Mouse (Mus musculus) liver, adult 2 months (tissue): ENCODE results near the gene Vamp9. TPM values are rescaled to one million over a fixed set of nuclear protein-coding genes. Genes with fewer than 3 reads are reported as not detected.

Source experiments
- DNase-seq: peaks from one replicate; pipeline ENCODE4 v3.0.0-alpha.2; 2011; ENCODE audit warnings: low read depth, low spot score; ENCODE audit errors: extremely low read depth
- H3K27ac ChIP-seq: fragments of 200-500 bp; replicated peaks from 2 replicates; pipeline ENCODE4 v1.5.1; 2012; ENCODE audit warnings: low read depth, mild to moderate bottlenecking, control low read depth, inconsistent platforms, low read length; ENCODE audit not compliant: insufficient read depth
- H3K27me3 ChIP-seq: fragments of 200-500 bp; 2 replicates; pipeline ENCODE4 v1.6.1; 2012; ENCODE audit warnings: mild to moderate bottlenecking, moderate library complexity, low read length, inconsistent platforms; ENCODE audit not compliant: control insufficient read depth, insufficient read depth
- H3K36me3 ChIP-seq: fragments of 200-500 bp; 2 replicates; pipeline ENCODE4 v1.6.1; 2012; ENCODE audit warnings: low read length, inconsistent platforms; ENCODE audit not compliant: control insufficient read depth, insufficient read depth
- H3K4me1 ChIP-seq: fragments of 200-500 bp; 2 replicates; pipeline ENCODE4 v1.6.1; 2011; ENCODE audit warnings: low read length; ENCODE audit not compliant: control insufficient read depth, insufficient read depth
- H3K4me3 ChIP-seq: fragments of 200-500 bp; 2 replicates; pipeline ENCODE4 v1.5.1; 2011; ENCODE audit warnings: low read depth, mild to moderate bottlenecking, control low read depth, low read length, moderate library complexity; ENCODE audit not compliant: insufficient read depth
- H3K79me2 ChIP-seq: fragments of 200-500 bp; 2 replicates; pipeline ENCODE4 v1.6.1; 2012; ENCODE audit warnings: inconsistent platforms, mild to moderate bottlenecking, low read length, moderate library complexity; ENCODE audit not compliant: control insufficient read depth, insufficient read depth
- H3K9ac ChIP-seq: fragments of 200-500 bp; 2 replicates; pipeline ENCODE4 v1.6.1; 2012; ENCODE audit warnings: low read depth, mild to moderate bottlenecking, control low read depth, inconsistent platforms, low read length
- CTCF ChIP-seq: fragments of 200-500 bp; IDR thresholded peaks from 2 replicates; pipeline ENCODE4 v1.5.1; 2011; ENCODE audit warnings: low read depth, low read length, control low read depth
- POLR2A ChIP-seq: fragments of 200-500 bp; IDR thresholded peaks from 2 replicates; pipeline ENCODE4 v1.6.1; 2011; ENCODE audit warnings: low read length, control low read depth; ENCODE audit not compliant: insufficient read depth; ENCODE audit errors: extremely low read depth
- WGBS: fragments of 180-500 bp; shearing (Covaris S2); methylation state at CpG from one replicate; pipeline ENCODE4 v1.1.7; 2018; 5-methylcytosine and 5-hydroxymethylcytosine counted together
- polyA plus RNA-seq: library from polyadenylated mRNA; depleted of rRNA; stranded (reverse); fragments of >200 nt; gene quantifications from 2 replicates; pipeline ENCODE4 v1.2.3, GENCODE M21; 2012
- total RNA-seq: library from RNA; depleted of rRNA; stranded (reverse); fragments of >200 nt; gene quantifications from 2 replicates; pipeline ENCODE4 v1.2.3, GENCODE M21; 2014

The Vamp9 gene
- total and polyA plus RNA-seq, 2 experiments: not detected

DNA sequence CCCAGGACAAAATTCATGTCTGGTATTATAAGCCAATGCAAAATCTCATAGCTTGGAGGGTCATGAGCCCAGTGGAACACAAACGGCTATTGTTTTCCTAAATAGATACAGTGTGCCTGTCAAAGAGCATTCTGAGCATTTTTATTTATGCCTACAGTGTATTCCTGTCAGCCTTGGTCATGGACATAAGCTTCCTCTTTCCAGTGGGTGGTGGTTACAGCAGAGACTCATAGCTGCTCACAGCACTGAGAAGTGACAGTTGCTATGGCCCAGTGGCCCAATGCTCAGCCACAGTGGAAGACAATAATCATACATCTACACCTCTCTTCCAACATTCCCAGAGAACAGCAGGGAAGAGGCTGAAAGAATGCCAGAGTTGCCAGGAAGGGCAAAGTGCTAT, 18.9 kb upstream of the Vamp9 start:
- Histone ChIP-seq H3K36me3 (no peaks in the 10 kb centered on the region), H3K79me2 (no peaks in the 10 kb centered on the region), H3K27ac (no peak overlapping the region), H3K9ac (no peak overlapping the region), H3K4me1 (no peaks in the 10 kb centered on the region), H3K27me3 (no peaks in the 10 kb centered on the region), H3K4me3 (no peak overlapping the region)
- DNase-seq: no peak
- WGBS: 64% methylated on average over 1 of the region's 1 CpGs
- TF ChIP-seq POLR2A (no peak), CTCF (no peak)

DNA sequence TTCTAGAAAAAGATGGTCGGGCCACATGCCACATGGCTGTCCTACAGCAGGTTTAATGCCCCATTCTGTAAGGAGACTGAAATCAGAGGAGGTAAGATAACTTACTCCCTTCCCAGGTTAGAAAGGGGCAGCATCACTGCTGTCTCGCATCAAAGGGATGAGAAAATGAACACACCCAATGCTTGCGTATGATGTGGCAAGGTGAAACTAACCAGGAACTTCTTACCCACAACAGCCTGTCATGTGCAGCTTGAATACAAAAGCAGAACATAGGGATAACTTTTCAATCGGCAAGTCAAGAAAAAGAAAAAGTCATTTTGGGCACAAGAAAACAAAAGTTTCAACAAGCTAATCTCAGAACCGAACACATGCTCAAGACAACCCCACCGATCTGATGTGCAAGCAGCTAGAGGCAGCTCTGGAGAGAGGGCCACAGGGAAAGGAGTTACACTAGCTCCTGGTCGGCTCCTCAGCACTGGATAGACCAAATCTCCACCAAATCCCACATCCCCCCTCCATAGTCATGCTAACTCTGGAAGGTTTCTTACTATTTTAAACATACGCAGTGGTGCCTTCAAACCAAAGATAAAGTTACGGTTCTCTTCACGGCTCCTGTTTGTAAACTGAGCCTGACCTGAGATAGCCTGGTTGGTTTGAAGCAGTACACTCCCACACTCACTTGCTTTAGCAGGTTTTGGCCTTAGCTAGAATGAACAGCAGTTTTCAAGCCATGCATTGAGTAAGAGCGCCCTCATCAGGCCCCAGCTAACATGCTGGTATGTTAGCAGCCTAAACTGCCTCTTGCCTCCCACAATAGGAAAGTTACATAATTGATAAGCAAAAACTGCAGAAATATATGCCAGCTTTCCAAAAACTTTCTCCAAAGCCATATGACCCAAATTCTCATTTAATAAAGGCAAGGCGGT, 14.3 kb upstream of the Vamp9 start:
- TF ChIP-seq CTCF (0 out of 2 replicates have a peak, but pooled peaks have one; percentile 17), POLR2A (no peak)
- no peaks in the 10 kb centered on the region for H3K4me1 ChIP-seq
- H3K27me3 ChIP-seq: no peaks in the 10 kb centered on the region; the same call in 1 of the 2 replicates
- H3K27ac ChIP-seq: no peak overlapping the region
- H3K36me3 ChIP-seq: no peaks in the 10 kb centered on the region
- no peaks in the 10 kb centered on the region for H3K79me2 ChIP-seq
- 74% methylated on average over 12 of the region's 12 CpGs for WGBS
- DNase-seq: no peak
- H3K9ac ChIP-seq: no peak overlapping the region
- no peak overlapping the region for H3K4me3 ChIP-seq

DNA sequence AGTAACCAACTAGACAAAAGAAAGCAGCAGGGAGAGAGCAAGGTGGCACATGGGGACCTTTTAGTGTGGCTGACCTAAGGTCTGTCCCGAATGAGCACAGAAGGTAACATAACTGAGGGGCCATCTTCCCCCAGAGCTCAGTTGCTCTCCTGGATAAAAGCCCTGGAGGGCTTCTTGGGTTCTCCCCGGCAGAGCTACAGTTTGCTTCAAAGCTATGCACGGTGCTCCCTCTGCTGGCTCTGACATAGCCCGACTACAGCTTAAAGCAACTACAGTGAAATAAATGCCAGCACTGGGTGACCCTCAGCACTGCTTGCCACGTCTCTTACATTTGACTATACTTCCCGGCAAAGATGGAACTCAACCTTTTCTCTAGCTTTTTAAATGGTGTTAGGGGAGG, 6.0 kb upstream of the Vamp9 start:
- Histone ChIP-seq H3K36me3 (no peaks in the 10 kb centered on the region), H3K79me2 (no peaks in the 10 kb centered on the region), H3K27ac (no peak overlapping the region), H3K9ac (no peak overlapping the region), H3K4me1 (no peaks in the 10 kb centered on the region), H3K4me3 (no peak overlapping the region), H3K27me3 (peaks cover 3% of the 10 kb centered on the region; the same call in 1 of the 2 replicates)
- WGBS: 8% methylated on average over 6 of the region's 6 CpGs
- DNase-seq: no peak
- TF ChIP-seq POLR2A: no peak
- peak; percentile 50 for TF ChIP-seq CTCF

DNA sequence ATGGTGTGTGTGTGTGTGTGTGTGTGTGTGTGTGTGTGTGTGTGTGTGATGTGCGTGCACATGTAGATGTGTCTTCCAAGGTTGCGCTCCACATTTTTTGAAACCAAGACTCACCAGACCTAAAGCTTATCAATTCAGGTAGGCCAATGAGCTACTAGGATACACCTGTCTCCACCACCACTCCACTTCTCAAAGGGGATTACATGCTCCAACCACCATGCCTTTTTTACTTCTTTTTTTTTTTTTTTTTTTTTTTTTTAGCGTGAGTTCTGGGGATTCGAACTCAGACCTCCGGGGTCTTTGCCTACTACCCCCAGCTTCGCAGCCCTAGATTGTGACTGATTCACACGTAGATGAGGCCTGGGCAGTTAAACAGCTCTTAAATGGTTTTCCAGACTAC, 323 bp upstream of the Vamp9 start:
- Histone ChIP-seq H3K9ac (no peak overlapping the region), H3K79me2 (no peaks in the 10 kb centered on the region), H3K27me3 (no peaks in the 10 kb centered on the region), H3K4me3 (no peak overlapping the region), H3K27ac (no peak overlapping the region), H3K4me1 (no peaks in the 10 kb centered on the region), H3K36me3 (no peaks in the 10 kb centered on the region)
- DNase-seq: no peak
- TF ChIP-seq CTCF (no peak), POLR2A (no peak)
- WGBS: 67% methylated on average over 7 of the region's 7 CpGs

DNA sequence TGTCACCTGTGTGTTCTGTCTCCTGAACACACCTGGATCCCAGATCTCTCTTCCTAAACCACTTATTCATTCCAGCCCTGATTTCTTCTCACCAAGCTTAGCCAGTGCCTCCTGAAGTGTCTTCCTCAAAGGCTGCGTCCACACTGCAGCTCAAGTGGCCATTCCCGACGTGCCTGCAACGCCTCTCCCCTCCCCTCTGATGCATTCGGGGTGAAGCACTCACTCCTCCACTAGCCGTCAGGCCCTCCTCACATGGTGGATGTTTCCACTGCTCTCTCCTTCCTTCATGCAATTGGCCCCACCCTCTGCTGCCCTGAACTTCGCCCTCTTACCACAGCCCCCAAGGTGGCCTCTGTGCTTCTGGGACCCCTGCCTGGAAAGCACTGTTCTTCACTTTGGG, 9.4 kb downstream of the Vamp9 start:
- Histone ChIP-seq H3K36me3 (no peaks in the 10 kb centered on the region), H3K9ac (no peak overlapping the region), H3K27ac (no peak overlapping the region), H3K4me1 (no peaks in the 10 kb centered on the region), H3K4me3 (no peak overlapping the region), H3K79me2 (no peaks in the 10 kb centered on the region), H3K27me3 (no peaks in the 10 kb centered on the region)
- TF ChIP-seq CTCF (no peak), POLR2A (no peak)
- DNase-seq: no peak
- 41% methylated on average over 7 of the region's 7 CpGs for WGBS

DNA sequence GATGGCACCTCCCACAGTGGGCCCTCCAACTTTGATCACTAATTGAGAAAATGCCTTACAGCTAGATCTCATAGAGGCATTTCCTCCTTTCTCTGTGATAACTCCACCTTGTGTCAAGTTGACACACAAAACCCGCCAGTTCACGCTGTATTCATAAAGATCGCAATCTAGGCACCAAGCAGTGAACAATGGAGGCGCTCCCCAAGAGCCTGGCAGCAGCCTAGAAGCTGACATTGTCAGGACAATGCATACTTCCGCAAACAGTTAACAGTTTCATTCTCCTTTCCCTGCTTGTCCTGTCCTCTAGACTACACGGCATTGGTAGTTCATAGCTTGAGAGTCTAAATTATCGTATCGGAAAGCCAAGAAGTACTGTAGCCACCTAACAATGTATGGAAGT, 16.0 kb downstream of the Vamp9 start:
- Histone ChIP-seq H3K9ac (no peak overlapping the region), H3K79me2 (no peaks in the 10 kb centered on the region)
- 86% methylated on average over 8 of the region's 8 CpGs for WGBS

More for the DNA sequence above, 16.0 kb downstream of the Vamp9 start:
- Histone ChIP-seq H3K4me1 (no peaks in the 10 kb centered on the region), H3K27me3 (no peaks in the 10 kb centered on the region), H3K27ac (no peak overlapping the region), H3K36me3 (no peaks in the 10 kb centered on the region), H3K4me3 (no peak overlapping the region)
- no peak for TF ChIP-seq CTCF
- TF ChIP-seq POLR2A: no peak
- no peak for DNase-seq
